Mouse (Mus musculus) liver, embryonic 13.5 days (tissue): ENCODE results near the gene Ttll11. TPM values are rescaled to one million over a fixed set of nuclear protein-coding genes. Genes with fewer than 3 reads are reported as not detected.

Experiments used
- ATAC-seq: fragments of 200-750 bp; cut with Nextera tagmentation; 2 replicates; pipeline ENCODE4 v1.8.0; 2017; ENCODE audit warnings: low read depth, mild to moderate bottlenecking, moderate number of reproducible peaks, moderate library complexity
- DNase-seq: peaks from one replicate; pipeline ENCODE4 v3.0.0; 2022
- H3K27ac ChIP-seq: fragments of 300-500 bp; sonication (generic); 2 replicates; pipeline ENCODE4 v1.5.1; 2015; ENCODE audit warnings: moderate library complexity, mild to moderate bottlenecking, inconsistent platforms
- H3K27me3 ChIP-seq: fragments of 300-500 bp; sonication (generic); 2 replicates; pipeline ENCODE4 v1.6.1; 2015; ENCODE audit warnings: mild to moderate bottlenecking, inconsistent platforms
- H3K36me3 ChIP-seq: fragments of 300-500 bp; sonication (generic); 2 replicates; pipeline ENCODE4 v1.6.1; 2015; ENCODE audit warnings: mild to moderate bottlenecking, inconsistent platforms
- H3K4me1 ChIP-seq: fragments of 300-500 bp; sonication (generic); replicated peaks from 2 replicates; pipeline ENCODE4 v1.6.1; 2015; ENCODE audit warnings: inconsistent platforms
- H3K4me2 ChIP-seq: fragments of 300-500 bp; sonication (generic); 2 replicates; pipeline ENCODE4 v1.6.1; 2015; ENCODE audit warnings: inconsistent platforms, mild to moderate bottlenecking, moderate library complexity
- H3K4me3 ChIP-seq: fragments of 300-500 bp; sonication (generic); replicated peaks from 2 replicates; pipeline ENCODE4 v1.5.1; 2015; ENCODE audit warnings: mild to moderate bottlenecking, inconsistent platforms
- H3K9ac ChIP-seq: fragments of 300-500 bp; sonication (generic); 2 replicates; pipeline ENCODE4 v1.6.1; 2015; ENCODE audit warnings: mild to moderate bottlenecking, inconsistent platforms
- H3K9me3 ChIP-seq: fragments of 300-500 bp; sonication (generic); replicated peaks from 2 replicates; pipeline ENCODE4 v1.6.1; 2016; ENCODE audit warnings: inconsistent platforms
- WGBS: fragments of 180-500 bp; shearing (Covaris S2); methylation state at CpG from one replicate; pipeline ENCODE4 v1.1.7; 2015; ENCODE audit not compliant: insufficient replicate concordance; 5-methylcytosine and 5-hydroxymethylcytosine counted together
- polyA plus RNA-seq: library from polyadenylated mRNA; unstranded; fragments of >200 nt; fragmentation: Nextera tagmentation; extraction: Ambion mirVana; gene quantifications from 2 replicates; pipeline ENCODE4 v1.2.1, GENCODE M21; 2015

The Ttll11 gene
- polyA plus RNA-seq, 1 experiment from 2014 or later: 0.91 TPM

GRCm38 (mm10) chr2:35851420-35852163 is 128.1 kb downstream of the Ttll11 start:
- H3K9me3 ChIP-seq: no peaks in the 10 kb centered on the region
- WGBS: 47% methylated on average over 17 of the region's 17 CpGs
- H3K4me2 ChIP-seq: no peak overlapping the region
- H3K27ac ChIP-seq: no peak overlapping the region
- no peak overlapping the region for H3K9ac ChIP-seq
- no peaks in the 10 kb centered on the region for H3K4me1 ChIP-seq
- 0 out of 2 replicates have a peak, but pooled peaks cover 3% of the 10 kb centered on the region for H3K27me3 ChIP-seq
- no peaks in the 10 kb centered on the region for H3K36me3 ChIP-seq
- DNase-seq (no peak), ATAC-seq (no peak)
- H3K4me3 ChIP-seq: no peak overlapping the region

DNA sequence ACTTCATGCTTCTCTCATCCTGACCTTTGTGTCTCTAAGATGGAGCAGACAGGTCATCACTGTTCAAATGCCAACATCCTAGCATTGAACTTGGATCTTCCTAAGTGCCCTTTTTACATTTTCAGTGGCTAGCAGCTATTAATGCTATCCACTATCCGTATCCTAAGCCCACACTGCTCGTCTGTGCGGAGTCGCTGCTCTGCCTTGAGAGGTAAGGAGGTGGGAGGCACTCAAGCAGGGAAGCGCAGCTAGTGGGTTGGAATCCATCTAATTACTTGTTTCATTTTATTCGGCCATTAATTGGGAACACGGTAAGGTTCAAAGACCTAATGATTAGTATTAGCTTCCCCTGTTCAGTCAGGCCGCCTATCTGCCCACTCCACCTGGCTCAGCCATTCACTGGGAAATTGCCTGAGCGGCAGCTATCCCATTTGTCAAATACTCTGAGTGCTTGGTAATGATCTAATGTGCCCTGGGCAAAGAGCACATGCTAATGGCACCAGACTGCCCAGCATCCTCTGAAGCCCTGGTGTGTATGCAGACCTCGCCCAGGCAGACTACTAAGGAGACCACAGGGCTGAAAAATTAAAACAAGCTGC is 130.0 kb downstream of the Ttll11 start:
- H3K4me1 ChIP-seq: no peaks in the 10 kb centered on the region; the same call in 1 of the 2 replicates
- H3K9me3 ChIP-seq: no peaks in the 10 kb centered on the region
- 67% methylated on average over 10 of the region's 10 CpGs for WGBS
- 0 out of 2 replicates have a peak, but pooled peaks cover 3% of the 10 kb centered on the region for H3K27me3 ChIP-seq
- no peak for DNase-seq
- ATAC-seq: no peak
- H3K4me2 ChIP-seq: no peak overlapping the region
- no peak overlapping the region for H3K4me3 ChIP-seq
- H3K27ac ChIP-seq: no peak overlapping the region
- H3K9ac ChIP-seq: no peak overlapping the region
- no peaks in the 10 kb centered on the region for H3K36me3 ChIP-seq

DNA sequence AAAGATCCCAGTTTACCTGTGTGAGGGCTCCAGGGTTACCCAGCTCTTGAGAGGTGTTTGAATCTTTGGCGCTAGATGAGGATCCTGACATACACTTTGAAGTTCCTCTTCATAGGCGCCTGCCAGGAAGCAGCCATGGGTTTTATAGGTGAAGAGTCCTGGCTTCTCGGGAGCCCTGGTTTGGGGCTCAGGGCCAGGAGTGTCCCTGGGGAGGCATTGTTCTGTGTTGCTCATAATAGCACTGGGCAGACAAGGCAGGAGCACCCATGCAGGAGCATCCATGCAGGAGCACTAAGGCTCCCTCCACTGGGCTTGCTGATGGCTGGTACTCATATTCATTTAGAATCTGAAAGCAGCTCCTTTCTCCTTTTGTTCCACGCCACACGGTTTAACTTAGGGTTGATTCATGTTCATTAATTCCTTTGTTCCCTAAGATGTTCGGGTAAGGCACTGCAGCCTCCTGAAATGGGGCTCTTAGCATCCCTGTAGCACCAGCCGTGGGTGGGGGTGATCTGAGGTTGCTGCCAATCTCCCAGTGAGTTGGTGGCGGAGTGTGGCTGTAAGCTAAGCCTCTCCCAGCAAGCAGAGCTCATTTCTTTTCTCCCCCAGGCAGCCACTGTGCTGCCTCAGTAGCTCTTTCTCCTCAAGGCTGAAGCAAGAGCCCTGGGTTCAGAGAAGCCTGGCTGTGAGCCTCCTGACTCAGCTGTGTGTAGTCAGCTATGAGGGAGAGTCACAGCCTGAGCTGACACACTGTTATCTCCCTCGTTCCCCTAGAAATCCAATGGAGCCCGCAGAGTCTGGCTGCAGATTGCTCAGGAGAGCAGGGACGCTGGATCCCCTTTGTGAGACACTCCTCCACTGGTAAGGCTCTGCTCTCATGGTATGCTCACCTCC is 133.9 kb downstream of the Ttll11 start:
- no peak overlapping the region for H3K9ac ChIP-seq
- H3K36me3 ChIP-seq: no peaks in the 10 kb centered on the region
- no peak overlapping the region for H3K4me3 ChIP-seq
- WGBS: 39% methylated on average over 11 of the region's 11 CpGs
- ATAC-seq (no peak), DNase-seq (no peak)
- peaks cover 8% of the 10 kb centered on the region; the same call in 1 of the 2 replicates for H3K4me1 ChIP-seq
- no peak overlapping the region for H3K4me2 ChIP-seq
- 0 out of 2 replicates have a peak, but pooled peaks cover 3% of the 10 kb centered on the region for H3K27me3 ChIP-seq
- H3K27ac ChIP-seq: no peak overlapping the region
- no peaks in the 10 kb centered on the region for H3K9me3 ChIP-seq

DNA sequence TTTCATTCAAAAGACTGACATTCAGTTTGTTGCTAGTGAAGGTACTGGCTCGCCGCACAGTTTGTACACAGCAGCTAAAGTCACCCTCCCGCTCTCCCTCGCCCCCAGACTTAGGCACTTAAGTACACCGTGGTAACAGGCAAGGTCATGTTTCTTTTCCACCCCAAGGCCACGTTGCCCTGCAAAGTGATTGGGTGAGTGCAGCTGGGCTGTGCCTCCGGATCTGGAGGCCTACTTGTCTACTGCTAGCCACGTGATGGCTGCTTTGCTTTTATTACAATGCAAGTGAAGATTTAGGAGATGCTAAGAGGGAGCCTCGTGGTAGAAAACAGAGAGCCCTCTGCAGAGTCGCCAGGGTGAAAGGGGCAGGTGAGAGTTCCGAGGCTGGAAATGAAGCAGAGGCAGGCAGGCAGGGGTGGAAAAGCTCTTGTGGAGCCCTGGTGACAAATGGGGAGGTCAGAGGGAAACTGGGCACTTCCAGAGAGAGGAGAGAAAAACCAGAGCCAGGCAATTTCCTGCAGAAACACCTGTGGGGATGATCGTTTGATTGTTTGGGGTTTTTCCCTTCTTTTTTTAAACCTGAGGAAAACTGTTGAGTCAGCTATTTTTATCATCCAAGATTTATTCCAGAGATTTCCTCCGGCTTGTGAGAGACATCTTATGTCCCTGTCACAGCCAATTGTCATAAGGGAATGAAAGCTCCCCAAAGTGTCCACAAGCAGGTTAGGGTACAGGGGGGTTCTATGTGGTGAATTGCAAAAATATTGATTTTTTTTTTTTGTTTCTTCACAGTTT is 135.6 kb downstream of the Ttll11 start:
- Histone ChIP-seq H3K4me2 (no peak overlapping the region), H3K27ac (no peak overlapping the region), H3K27me3 (no peaks in the 10 kb centered on the region), H3K9ac (no peak overlapping the region), H3K36me3 (no peaks in the 10 kb centered on the region), H3K4me1 (peaks cover 14% of the 10 kb centered on the region; the same call in 1 of the 2 replicates), H3K9me3 (no peaks in the 10 kb centered on the region), H3K4me3 (no peak overlapping the region)
- ATAC-seq (no peak), DNase-seq (no peak)
- WGBS: 50% methylated on average over 13 of the region's 13 CpGs

DNA sequence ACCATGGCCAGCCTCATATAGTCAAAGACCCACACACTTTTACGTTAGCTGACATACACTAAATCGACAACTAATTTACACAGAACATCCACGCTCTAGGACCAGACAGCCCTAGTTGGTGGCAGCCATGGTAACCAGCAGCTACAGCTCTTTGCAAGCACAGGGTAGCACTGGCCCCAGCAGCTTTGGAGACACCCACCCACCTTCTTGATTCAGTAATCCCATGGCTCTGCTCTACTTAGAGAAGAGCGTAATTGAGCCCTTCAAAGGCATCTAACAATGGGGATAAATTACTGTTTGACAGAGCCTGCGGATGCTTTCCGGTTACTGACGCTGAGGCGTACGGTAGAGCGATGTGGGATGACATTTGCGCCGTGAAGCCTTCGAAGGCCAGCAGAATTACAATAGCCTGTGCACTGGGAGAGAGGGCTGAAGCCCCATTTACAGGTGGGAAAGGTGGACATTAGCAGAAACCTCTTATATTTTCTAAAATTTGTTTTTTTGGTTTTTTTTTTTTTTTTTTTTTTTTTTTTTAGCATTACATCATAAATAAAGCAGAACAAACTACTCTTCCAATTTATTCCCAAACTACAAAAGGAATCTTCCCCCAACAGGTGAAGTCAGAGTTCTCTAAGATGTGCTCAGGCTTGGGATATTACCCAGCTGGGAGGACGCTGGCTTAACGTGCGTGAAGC is 136.8 kb downstream of the Ttll11 start:
- no peak overlapping the region for H3K4me3 ChIP-seq
- H3K4me1 ChIP-seq: peaks cover 17% of the 10 kb centered on the region; the same call in 1 of the 2 replicates
- ATAC-seq (no peak), DNase-seq (no peak)
- H3K4me2 ChIP-seq: no peak overlapping the region
- no peak overlapping the region for H3K9ac ChIP-seq
- 84% methylated on average over 16 of the region's 16 CpGs for WGBS
- H3K27ac ChIP-seq: no peak overlapping the region
- no peaks in the 10 kb centered on the region for H3K36me3 ChIP-seq
- no peaks in the 10 kb centered on the region for H3K27me3 ChIP-seq
- no peaks in the 10 kb centered on the region for H3K9me3 ChIP-seq

DNA sequence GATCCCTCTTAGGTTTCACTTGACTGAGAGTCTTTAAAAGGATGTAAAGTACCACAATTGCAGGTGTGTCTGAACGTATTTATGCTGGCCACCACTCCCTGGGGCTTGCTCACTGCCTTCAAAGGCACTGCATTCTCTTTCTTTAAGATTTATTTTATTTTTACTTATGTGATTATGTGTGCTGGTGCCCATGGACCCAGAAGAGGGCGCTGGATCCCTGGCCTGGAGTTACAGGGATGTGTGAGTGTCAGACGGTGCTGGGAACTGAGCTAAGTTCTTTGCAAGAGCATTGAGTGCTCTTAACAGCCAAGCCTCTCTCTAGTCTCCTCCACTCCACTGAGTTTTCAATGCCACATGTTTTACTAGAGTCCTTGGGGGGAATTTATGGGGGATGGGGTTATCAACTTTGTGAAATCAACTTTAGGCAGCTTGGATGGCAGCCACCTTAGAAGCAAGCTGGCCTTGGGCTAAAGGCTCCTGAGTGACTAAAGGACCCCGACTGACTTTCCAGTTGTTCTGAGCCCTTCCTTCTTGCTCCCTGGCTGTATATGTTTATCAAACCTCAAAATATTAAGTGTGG is 137.8 kb downstream of the Ttll11 start:
- H3K4me2 ChIP-seq: no peak overlapping the region
- H3K9ac ChIP-seq: no peak overlapping the region
- no peak for DNase-seq
- H3K4me1 ChIP-seq: peaks cover 17% of the 10 kb centered on the region; the same call in 1 of the 2 replicates
- H3K4me3 ChIP-seq: no peak overlapping the region
- H3K27ac ChIP-seq: no peak overlapping the region
- ATAC-seq: no peak
- WGBS: 45% methylated on average over 4 of the region's 4 CpGs
- no peaks in the 10 kb centered on the region for H3K36me3 ChIP-seq
- 0 out of 2 replicates have a peak, but pooled peaks cover 5% of the 10 kb centered on the region for H3K9me3 ChIP-seq
- no peaks in the 10 kb centered on the region for H3K27me3 ChIP-seq

DNA sequence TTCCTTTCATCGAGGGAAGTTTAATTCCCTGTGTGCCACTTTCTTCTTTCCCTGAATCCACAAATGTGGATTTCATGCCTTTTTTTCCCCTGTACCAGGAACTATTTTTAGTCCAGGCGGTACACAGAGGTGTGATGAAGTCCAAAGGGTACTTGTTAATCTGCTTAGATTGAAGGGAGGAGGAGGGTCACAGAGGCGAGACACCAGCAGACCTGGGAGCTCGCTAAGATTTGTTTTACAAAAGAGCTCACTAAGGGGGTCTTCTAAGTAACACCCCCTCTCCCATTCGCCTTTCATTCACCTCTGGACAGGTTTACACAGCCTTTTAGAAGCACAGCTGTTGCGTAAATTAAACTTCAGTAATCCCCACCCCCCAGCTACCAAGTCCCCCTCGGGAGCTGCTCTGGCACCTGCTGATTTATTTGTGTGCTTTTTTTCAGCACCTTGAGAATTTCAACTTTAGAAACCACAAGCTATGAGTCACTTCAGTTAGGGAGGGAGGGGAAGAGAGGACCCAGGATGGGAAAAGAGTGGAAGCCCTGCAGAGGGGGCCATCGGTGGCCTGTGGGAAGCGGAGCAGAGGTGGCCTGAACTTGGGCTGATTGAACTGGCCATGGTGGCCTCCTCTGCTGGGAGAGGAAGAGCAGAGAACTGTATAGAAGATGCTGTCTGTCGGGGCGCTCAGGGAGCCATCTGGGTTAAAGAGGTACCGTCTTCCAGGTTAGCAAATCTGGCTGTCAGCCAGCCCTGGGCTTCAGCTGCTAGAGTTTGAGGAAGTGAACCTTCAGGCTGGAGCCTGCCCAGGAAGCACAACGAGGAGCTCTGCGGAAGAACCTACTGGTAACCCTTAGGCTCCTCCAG is 138.5 kb downstream of the Ttll11 start:
- ATAC-seq (no peak), DNase-seq (no peak)
- Histone ChIP-seq H3K4me2 (0 out of 2 replicates have a peak overlapping the region, but pooled peaks have one; percentile 17), H3K4me3 (no peak overlapping the region), H3K27ac (no peak overlapping the region), H3K9me3 (peaks cover 11% of the 10 kb centered on the region), H3K9ac (no peak overlapping the region), H3K27me3 (no peaks in the 10 kb centered on the region), H3K4me1 (peaks cover 17% of the 10 kb centered on the region; the same call in 1 of the 2 replicates), H3K36me3 (no peaks in the 10 kb centered on the region)
- WGBS: 39% methylated on average over 14 of the region's 14 CpGs

- H3K27ac ChIP-seq: no peak overlapping the region
- H3K4me2 ChIP-seq: no peak overlapping the region
- H3K4me3 ChIP-seq: no peak overlapping the region
- peaks cover 20% of the 10 kb centered on the region for H3K4me1 ChIP-seq
- no peak overlapping the region for H3K9ac ChIP-seq
- H3K36me3 ChIP-seq: no peaks in the 10 kb centered on the region
- H3K9me3 ChIP-seq: peaks cover 16% of the 10 kb centered on the region
- no peaks in the 10 kb centered on the region for H3K27me3 ChIP-seq
- WGBS: 52% methylated on average over 11 of the region's 11 CpGs
- no peak for ATAC-seq
- no peak for DNase-seq
Observed at GRCm38 (mm10) chr2:35838751-35839479, 140.8 kb downstream of the Ttll11 start.
